Mouse (Mus musculus): ENCODE results near the gene Itih1.

DNA sequence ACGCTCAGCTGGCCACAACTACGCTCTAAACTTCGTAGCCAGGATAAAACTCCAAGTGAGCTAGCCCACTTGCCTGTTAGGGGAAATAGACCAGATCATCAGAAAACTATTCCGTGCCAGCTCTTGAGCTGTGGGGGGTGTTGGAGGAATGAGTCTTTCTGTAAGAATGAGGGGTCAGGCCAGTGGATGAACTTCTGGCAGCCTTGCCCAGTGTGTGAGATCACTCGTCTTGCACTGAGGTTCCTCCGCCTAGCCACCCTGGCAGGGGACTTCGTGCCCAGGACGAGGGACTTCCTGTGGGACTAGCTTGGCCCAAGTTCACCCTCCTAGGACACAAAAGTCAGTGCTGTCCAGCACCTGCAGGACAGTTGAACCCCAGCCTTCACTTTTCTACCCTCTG, 38.8 kb downstream of the Itih1 start:
- no peak for TF ChIP-seq FLI1 (IDR thresholded peaks at IDR 0.05; ENCODE audit: low read length)
- no peak for TF ChIP-seq GATA1 (IDR thresholded peaks at IDR 0.05; ENCODE audit: borderline replicate concordance, low read length)
